Mouse (Mus musculus) cerebellum, adult 2 months (tissue): ENCODE measurements around the gene Ahsg.

Experiments
- CTCF ChIP-seq: fragments of 200-500 bp; IDR thresholded peaks from 2 replicates; pipeline ENCODE4 v1.5.1; 2011; ENCODE audit warnings: low read depth, mild to moderate bottlenecking, control low read depth, low read length, moderate library complexity, borderline replicate concordance; ENCODE audit not compliant: insufficient read depth
- POLR2A ChIP-seq: fragments of 200-500 bp; IDR thresholded peaks from 2 replicates; pipeline ENCODE4 v1.6.1; 2011; ENCODE audit warnings: low read length, control low read depth, borderline replicate concordance; ENCODE audit not compliant: insufficient read depth

DNA sequence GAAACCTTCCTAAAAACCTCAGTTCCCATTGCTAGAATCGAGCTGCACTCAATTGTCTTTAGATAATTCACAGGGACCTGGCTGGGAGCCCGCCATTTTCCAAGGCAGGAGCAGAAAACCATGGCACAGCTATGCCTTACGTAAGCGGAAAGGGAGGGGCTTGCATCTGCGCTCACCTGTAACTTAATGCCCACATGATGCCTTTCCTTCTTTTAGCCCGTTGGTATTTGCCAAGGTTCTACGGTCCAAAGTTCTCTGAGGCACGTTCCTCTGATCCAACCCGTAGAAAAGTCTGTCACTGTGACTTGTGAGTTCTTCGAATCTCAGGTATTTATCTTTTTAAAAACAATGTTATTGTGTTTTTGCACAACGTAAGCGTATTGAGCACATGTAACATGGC is 46.6 kb downstream of the Ahsg start:
- TF ChIP-seq CTCF (no peak), POLR2A (no peak)
